ENCODE assay signal across 10 mouse cellular contexts in genomic region chr16:4078302-4078701, GRCm38 (mm10). TPM values are rescaled to one million over a fixed set of nuclear protein-coding genes. Genes with fewer than 3 reads are reported as not detected.
DNase-seq lines count a peak whose midpoint lies in the region; ATAC-seq and TF ChIP-seq lines count a peak whose summit lies in the region.
"Not testable (repeated sequence)": the region's sequence is repeated elsewhere in the genome, so short reads cannot be mapped to it uniquely, and the experiment has no call there.
"Had no signal": no experiment of that assay in that cellular context is flagged by ENCODE, and none has a peak within 500 bp of the region (broad histone marks: within the 10 kb centered on the region; RNA-seq: fewer than 3 reads in every experiment).

No protein-coding gene starts in this region.

- not testable (repeated sequence) for H3K9me3 ChIP-seq in forebrain, embryonic 15.5 days; hindbrain, embryonic 10.5 days; midbrain, embryonic 10.5 days (replicated peaks); neural tube, embryonic 15.5 days (replicated peaks)

- peak overlapping the region; percentile 76 for H3K4me2 ChIP-seq in forebrain, embryonic 15.5 days (replicated peaks)
- peak overlapping the region; percentile 62 for H3K4me2 ChIP-seq in neural tube, embryonic 15.5 days

- TF ChIP-seq CTCF in cortical plate, adult 2 months (IDR thresholded peaks at IDR 0.05; ENCODE audit: extremely low read depth, insufficient read depth, low read length); liver, adult 2 months (IDR thresholded peaks at IDR 0.05; ENCODE audit: low read depth, low read length): not testable (repeated sequence)

- H3K9ac ChIP-seq in forebrain, embryonic 15.5 days (replicated peaks); liver, adult 2 months (ENCODE audit: low read depth, low read length); neural tube, embryonic 15.5 days (replicated peaks): not testable (repeated sequence)

- not testable (repeated sequence) for H3K27me3 ChIP-seq in forebrain, embryonic 15.5 days; hindbrain, embryonic 10.5 days (ENCODE audit: insufficient read depth, poor library complexity, severe bottlenecking); liver, adult 2 months (ENCODE audit: control insufficient read depth, insufficient read depth, low read length); midbrain, embryonic 10.5 days (ENCODE audit: low read depth, poor library complexity, severe bottlenecking); neural tube, embryonic 15.5 days (replicated peaks)

- not testable (repeated sequence) for H3K27ac ChIP-seq in cortical plate, adult 2 months (ENCODE audit: insufficient read depth, low read length); forebrain, embryonic 15.5 days (replicated peaks); midbrain, embryonic 10.5 days (replicated peaks)
- peak overlapping the region; percentile 92; the same call in 1 of the 2 replicates for H3K27ac ChIP-seq in hindbrain, embryonic 10.5 days
- peak overlapping the region; percentile 40 for H3K27ac ChIP-seq in liver, adult 2 months (replicated peaks; ENCODE audit: insufficient read depth, low read depth, low read length)
- H3K27ac ChIP-seq in neural tube, embryonic 15.5 days (replicated peaks) = peak overlapping the region; percentile 93; the same call in 1 of the 2 replicates

- not testable (repeated sequence) for H3K4me1 ChIP-seq in cortical plate, adult 2 months (ENCODE audit: control insufficient read depth, insufficient read depth, low read length)
- peaks cover 20% of the 10 kb centered on the region for H3K4me1 ChIP-seq in forebrain, embryonic 15.5 days
- peaks cover 11% of the 10 kb centered on the region for H3K4me1 ChIP-seq in hindbrain, embryonic 10.5 days (replicated peaks)
- H3K4me1 ChIP-seq in liver, adult 2 months (ENCODE audit: control insufficient read depth, insufficient read depth, low read length) = peaks cover 10% of the 10 kb centered on the region
- peaks cover 17% of the 10 kb centered on the region for H3K4me1 ChIP-seq in midbrain, embryonic 10.5 days
- peaks cover 21% of the 10 kb centered on the region for H3K4me1 ChIP-seq in neural tube, embryonic 15.5 days

- WGBS in forebrain, embryonic 15.5 days = 74% methylated on average over 10 of the region's 10 CpGs
- WGBS in hindbrain, embryonic 10.5 days = 74% methylated on average over 10 of the region's 10 CpGs
- 69% methylated on average over 10 of the region's 10 CpGs for WGBS in liver, adult 2 months
- WGBS in midbrain, embryonic 10.5 days = 81% methylated on average over 10 of the region's 10 CpGs
- 80% methylated on average over 10 of the region's 10 CpGs for WGBS in neural tube, embryonic 15.5 days

- peak overlapping the region; percentile 73; the same call in 1 of the 2 replicates for H3K4me3 ChIP-seq in cortical plate, adult 2 months (ENCODE audit: insufficient read depth, low read length)
- H3K4me3 ChIP-seq in forebrain, embryonic 15.5 days = peak overlapping the region; percentile 95
- H3K4me3 ChIP-seq in hindbrain, embryonic 10.5 days = peak overlapping the region; percentile 79
- not testable (repeated sequence) for H3K4me3 ChIP-seq in liver, adult 2 months (ENCODE audit: insufficient read depth, low read depth, low read length)
- H3K4me3 ChIP-seq in midbrain, embryonic 10.5 days = peak overlapping the region; percentile 97
- H3K4me3 ChIP-seq in neural tube, embryonic 15.5 days (replicated peaks) = peak overlapping the region; percentile 98

- ATAC-seq in forebrain, embryonic 15.5 days (replicated peaks); neural tube, embryonic 15.5 days (ENCODE audit: low FRiP score): not testable (repeated sequence)

- peaks cover 12% of the 10 kb centered on the region; the same call in 1 of the 2 replicates for H3K36me3 ChIP-seq in forebrain, embryonic 15.5 days
- peaks cover 23% of the 10 kb centered on the region for H3K36me3 ChIP-seq in hindbrain, embryonic 10.5 days
- not testable (repeated sequence) for H3K36me3 ChIP-seq in liver, adult 2 months (ENCODE audit: control insufficient read depth, insufficient read depth, low read length)
- H3K36me3 ChIP-seq in midbrain, embryonic 10.5 days = peaks cover 21% of the 10 kb centered on the region
- H3K36me3 ChIP-seq in neural tube, embryonic 15.5 days = peaks cover 13% of the 10 kb centered on the region

- not testable (repeated sequence) for TF ChIP-seq POLR2A in cortical plate, adult 2 months (IDR thresholded peaks at IDR 0.05; ENCODE audit: extremely low read depth, insufficient read depth, low read length); liver, adult 2 months (IDR thresholded peaks at IDR 0.05; ENCODE audit: extremely low read depth, insufficient read depth, low read length)

- not testable (repeated sequence) for DNase-seq in hindbrain, embryonic 10.5 days (ENCODE audit: low spot score); midbrain, embryonic 10.5 days (ENCODE audit: low spot score)
- peak; percentile 24 for DNase-seq in kidney, adult 9 months
- peak; percentile 12 for DNase-seq in liver, adult 2 months (ENCODE audit: extremely low read depth, low read depth, low spot score)

- H3K79me2 ChIP-seq in liver, adult 2 months (ENCODE audit: control insufficient read depth, insufficient read depth, low read length) = peaks cover 11% of the 10 kb centered on the region; the same call in 1 of the 2 replicates

RNA-seq across cellular contexts. Expression of gene Trap1, which starts 0.7 kb away (rescaled TPM):
- polyA plus RNA-seq in cortical plate, adult 2 months (2012; rRNA removed) = 75.8 and 77.7 TPM in 2 replicates
- polyA plus RNA-seq in forebrain, embryonic 15.5 days (2015; fragmentation: Nextera tagmentation; extraction: Ambion mirVana) = 51.5 and 52.9 TPM in 2 replicates
- polyA plus RNA-seq in hindbrain, embryonic 10.5 days (2016; fragmentation: Nextera tagmentation; extraction: Ambion mirVana) = 83.9 and 90.0 TPM in 2 replicates
- total RNA-seq in liver, adult 2 months (2014; rRNA removed) = 151 and 167 TPM in 2 replicates
- 161 and 179 TPM in 2 replicates for polyA plus RNA-seq in liver, adult 2 months (2012; rRNA removed)
- 85.5 and 90.6 TPM in 2 replicates for polyA plus RNA-seq in midbrain, embryonic 10.5 days (2016; fragmentation: Nextera tagmentation; extraction: Ambion mirVana)
- 53.8 and 65.5 TPM in 2 replicates for polyA plus RNA-seq in neural tube, embryonic 15.5 days (2015; fragmentation: Nextera tagmentation; extraction: Ambion mirVana)

RNA-seq across cellular contexts. Expression of gene Dnase1, which starts 41.6 kb away (rescaled TPM):
- not detected in 2 replicates for polyA plus RNA-seq in cortical plate, adult 2 months (2012; rRNA removed)
- polyA plus RNA-seq in forebrain, embryonic 15.5 days (2015; fragmentation: Nextera tagmentation; extraction: Ambion mirVana) = 5.7 and 7.3 TPM in 2 replicates
- polyA plus RNA-seq in hindbrain, embryonic 10.5 days (2016; fragmentation: Nextera tagmentation; extraction: Ambion mirVana) = 5.9 and 7.6 TPM in 2 replicates
- 0.13 TPM in 1 of 2 replicates, not detected in the other for total RNA-seq in liver, adult 2 months (2014; rRNA removed)
- 0.16 and 0.24 TPM in 2 replicates for polyA plus RNA-seq in liver, adult 2 months (2012; rRNA removed)
- polyA plus RNA-seq in midbrain, embryonic 10.5 days (2016; fragmentation: Nextera tagmentation; extraction: Ambion mirVana) = 5.3 and 6.5 TPM in 2 replicates
- polyA plus RNA-seq in neural tube, embryonic 15.5 days (2015; fragmentation: Nextera tagmentation; extraction: Ambion mirVana) = 4.8 and 5.2 TPM in 2 replicates
- total RNA-seq: adrenal gland, adult 8-10 months; heart, postnatal 10 days; left cerebral cortex, postnatal 10 days had no signal
